Mouse (Mus musculus) heart, adult 2 months (tissue): ENCODE measurements at regions not wholly inside any gene's neighbourhood (a gene's known extent, or its start where the extent isn't known, plus 50 kb on each side); places are given as distances from the start of the nearest gene placed in this dataset.

Source experiments
- DNase-seq, 2 experiments: peaks; one replicate each; pipeline ENCODE4 v3.0.0; 2021
- H3K27ac ChIP-seq: fragments of 200-600 bp; 2 replicates; pipeline ENCODE4 v1.8.1; 2022
- H3K27me3 ChIP-seq: fragments of 200-500 bp; 2 replicates; pipeline ENCODE4 v1.6.1; 2012; ENCODE audit warnings: mild to moderate bottlenecking, low read length, inconsistent platforms, mixed read lengths; ENCODE audit not compliant: control insufficient read depth, insufficient read depth
- H3K36me3 ChIP-seq: fragments of 200-500 bp; 2 replicates; pipeline ENCODE4 v1.6.1; 2012; ENCODE audit warnings: low read length, inconsistent platforms; ENCODE audit not compliant: control insufficient read depth, insufficient read depth
- H3K4me1 ChIP-seq: fragments of 200-500 bp; 2 replicates; pipeline ENCODE4 v1.6.1; 2011; ENCODE audit warnings: low read length; ENCODE audit not compliant: control insufficient read depth, insufficient read depth
- H3K4me3 ChIP-seq: fragments of 200-600 bp; 2 replicates; pipeline ENCODE4 v1.8.1; 2022
- H3K79me2 ChIP-seq: fragments of 200-500 bp; replicated peaks from 2 replicates; pipeline ENCODE4 v1.6.1; 2012; ENCODE audit warnings: mild to moderate bottlenecking, inconsistent platforms, low read length, moderate library complexity, mixed read lengths; ENCODE audit not compliant: control insufficient read depth, insufficient read depth
- H3K9ac ChIP-seq: fragments of 200-500 bp; 2 replicates; pipeline ENCODE4 v1.6.1; 2012; ENCODE audit warnings: low read depth, mild to moderate bottlenecking, control low read depth, inconsistent platforms, low read length, mixed read lengths
- CTCF ChIP-seq: fragments of 200-600 bp; IDR thresholded peaks from 2 replicates; pipeline ENCODE4 v1.8.1; 2022; ENCODE audit warnings: antibody characterized with exemption, mild to moderate bottlenecking, moderate library complexity
- EP300 ChIP-seq: fragments of 200-500 bp; IDR thresholded peaks from 2 replicates; pipeline ENCODE4 v1.6.1; 2011; ENCODE audit warnings: low read depth, low read length, control low read depth; ENCODE audit not compliant: insufficient read depth
- POLR2A ChIP-seq: fragments of 200-500 bp; IDR thresholded peaks from 2 replicates; pipeline ENCODE4 v1.6.1; 2011; ENCODE audit warnings: mild to moderate bottlenecking, low read depth, low read length, control low read depth; ENCODE audit not compliant: insufficient read depth
- WGBS: fragments of 180-500 bp; shearing (Covaris S2); methylation state at CpG from one replicate; pipeline ENCODE4 v1.1.7; 2018; 5-methylcytosine and 5-hydroxymethylcytosine counted together
- intact Hi-C: fragments of 180-260 bp; cut with DNase I; formaldehyde crosslinking; loops from one replicate; pipeline ENCODE4 v1.15.1; 2025

DNA sequence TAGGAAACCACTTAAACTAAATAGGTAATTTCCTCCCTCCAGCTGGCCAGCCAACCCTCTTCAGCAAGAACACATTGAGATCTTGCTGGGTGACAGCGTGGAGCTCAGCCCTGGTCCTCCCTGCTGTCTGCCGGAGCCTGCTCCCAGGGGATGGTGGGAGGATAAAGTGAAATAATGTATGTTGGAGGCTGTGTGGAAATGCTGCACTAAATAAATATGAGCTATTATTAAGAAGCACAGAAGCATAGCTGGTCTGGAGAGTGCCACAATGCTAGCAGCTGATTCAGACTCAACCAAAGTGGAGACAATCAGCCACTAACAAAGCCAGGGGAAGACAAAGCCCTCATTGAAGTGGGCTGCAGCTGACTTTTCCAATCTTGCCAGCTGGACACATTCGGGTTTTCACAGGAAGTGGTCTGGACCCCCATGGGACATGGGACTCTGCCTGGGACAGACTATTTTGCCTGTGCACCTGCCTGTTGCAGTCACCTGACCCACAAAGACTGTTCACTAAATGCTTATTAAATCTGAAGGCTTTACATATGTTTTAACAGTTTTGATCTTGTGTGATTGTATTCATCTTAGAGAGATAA, 248.3 kb downstream of the Emp1 start:
- Histone ChIP-seq H3K27ac (no peak overlapping the region), H3K9ac (no peak overlapping the region), H3K4me1 (no peaks in the 10 kb centered on the region), H3K27me3 (no peaks in the 10 kb centered on the region), H3K4me3 (no peak overlapping the region), H3K79me2 (no peaks in the 10 kb centered on the region), H3K36me3 (no peaks in the 10 kb centered on the region)
- no peak for DNase-seq
- intact Hi-C loops, result no loop called here
- TF ChIP-seq EP300 (no peak), POLR2A (no peak), CTCF (no peak)
- 46% methylated on average over 3 of the region's 3 CpGs for WGBS

DNA sequence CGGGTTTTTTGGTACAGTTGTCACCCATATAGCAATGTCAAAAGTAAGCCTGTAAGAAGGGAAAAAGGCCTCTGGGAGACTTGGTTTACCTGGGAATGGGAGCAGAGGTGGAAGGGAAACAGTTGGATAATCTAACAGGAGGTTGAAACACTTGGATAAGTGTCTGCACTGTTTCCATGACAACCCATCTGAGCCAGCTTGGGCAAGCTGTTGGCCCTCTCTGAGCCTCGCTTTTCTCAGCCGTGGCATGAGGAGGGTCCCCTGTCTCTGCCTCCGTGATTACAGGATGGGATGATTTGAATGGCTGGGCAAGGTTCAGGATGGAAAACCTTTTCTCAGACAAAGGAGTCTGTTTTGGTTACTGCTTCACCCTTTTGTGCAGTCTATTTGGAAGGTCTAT, 265.6 kb downstream of the Emp1 start:
- Histone ChIP-seq H3K4me1 (no peaks in the 10 kb centered on the region), H3K79me2 (no peaks in the 10 kb centered on the region), H3K27ac (no peak overlapping the region), H3K27me3 (no peaks in the 10 kb centered on the region), H3K4me3 (no peak overlapping the region), H3K9ac (no peak overlapping the region), H3K36me3 (no peaks in the 10 kb centered on the region)
- no peak for DNase-seq
- intact Hi-C loops, result no loop called here
- TF ChIP-seq CTCF (no peak), EP300 (no peak), POLR2A (no peak)
- 63% methylated on average over 4 of the region's 4 CpGs for WGBS

- Histone ChIP-seq H3K36me3 (no peaks in the 10 kb centered on the region), H3K79me2 (no peaks in the 10 kb centered on the region), H3K4me1 (no peaks in the 10 kb centered on the region), H3K27me3 (no peaks in the 10 kb centered on the region), H3K4me3 (no peak overlapping the region), H3K27ac (no peak overlapping the region), H3K9ac (no peak overlapping the region)
- 71% methylated on average over 3 of the region's 3 CpGs for WGBS
- no peak for DNase-seq
- TF ChIP-seq EP300, result no peak
- intact Hi-C loops, result no loop called here
Measured at GRCm38 (mm10) chr6:135629236-135629635, 266.9 kb downstream of the Emp1 start.

- intact Hi-C loops, result no loop called here
- H3K79me2 ChIP-seq, result no peaks in the 10 kb centered on the region
- no peak overlapping the region for H3K9ac ChIP-seq
- H3K27ac ChIP-seq, result no peak overlapping the region
- TF ChIP-seq CTCF (no peak), EP300 (no peak), POLR2A (no peak)
- no peaks in the 10 kb centered on the region for H3K4me1 ChIP-seq
- H3K4me3 ChIP-seq, result no peak overlapping the region
- H3K36me3 ChIP-seq, result no peaks in the 10 kb centered on the region
- no peaks in the 10 kb centered on the region for H3K27me3 ChIP-seq
- no peak for DNase-seq
- 77% methylated on average over 5 of the region's 5 CpGs for WGBS
Measured at GRCm38 (mm10) chr6:135632671-135633070, 270.3 kb downstream of the Emp1 start.

GRCm38 (mm10) chr6:135636648-135637047, 274.3 kb downstream of the Emp1 start:
- TF ChIP-seq EP300 (no peak), POLR2A (no peak), CTCF (no peak)
- Histone ChIP-seq H3K36me3 (no peaks in the 10 kb centered on the region), H3K9ac (no peak overlapping the region), H3K4me3 (no peak overlapping the region), H3K4me1 (no peaks in the 10 kb centered on the region), H3K27me3 (no peaks in the 10 kb centered on the region), H3K27ac (no peak overlapping the region), H3K79me2 (no peaks in the 10 kb centered on the region)
- intact Hi-C loops, result no loop called here
- DNase-seq, result no peak
- 66% methylated on average over 8 of the region's 8 CpGs for WGBS

GRCm38 (mm10) chr6:135642711-135643110, 280.4 kb downstream of the Emp1 start:
- Histone ChIP-seq H3K27me3 (no peaks in the 10 kb centered on the region), H3K27ac (no peak overlapping the region), H3K9ac (no peak overlapping the region), H3K79me2 (no peaks in the 10 kb centered on the region), H3K4me1 (no peaks in the 10 kb centered on the region), H3K36me3 (no peaks in the 10 kb centered on the region), H3K4me3 (no peak overlapping the region)
- DNase-seq, result no peak
- TF ChIP-seq EP300 (no peak), POLR2A (no peak), CTCF (no peak)
- 82% methylated on average over 5 of the region's 5 CpGs for WGBS
- intact Hi-C loops, result loop anchor here (10.0 kb wide), 1 partner anchor 198 kb away; no protein-coding TSS in a partner anchor
